In the genomic region with DNA sequence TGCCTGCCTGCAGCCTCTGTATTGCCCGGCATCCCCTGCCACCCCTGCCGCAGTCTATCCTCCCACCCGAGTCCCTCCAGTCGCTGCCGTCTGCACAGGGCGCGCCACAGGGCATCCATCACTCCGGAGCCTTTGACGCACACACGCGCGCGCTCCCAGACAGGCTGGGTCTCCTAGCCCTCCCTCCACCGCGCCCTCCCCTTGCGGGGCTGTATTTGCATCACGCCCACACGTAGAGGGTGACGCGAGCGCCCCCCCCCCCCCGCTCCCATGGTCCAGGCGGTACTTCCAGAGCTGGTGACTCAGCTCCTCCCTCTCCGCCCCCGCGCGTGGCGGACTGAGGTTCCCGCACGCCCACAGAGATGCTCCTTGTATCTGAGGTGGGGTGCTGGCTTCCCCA, we compare ENCODE assay signal across 8 mouse cellular contexts. TPM values are rescaled to one million over a fixed set of nuclear protein-coding genes. Genes with fewer than 3 reads are reported as not detected.
DNase-seq lines count a peak whose midpoint lies in the region; ATAC-seq and TF ChIP-seq lines count a peak whose summit lies in the region.

No protein-coding gene starts in this region.

- H3K4me1 ChIP-seq in forebrain, embryonic 11.5 days (replicated peaks; ENCODE audit: control insufficient read depth, insufficient read depth, low read length) = peaks cover 6% of the 10 kb centered on the region; the same call in 1 of the 2 replicates
- H3K4me1 ChIP-seq in stomach, embryonic 15.5 days = peaks cover 15% of the 10 kb centered on the region

- DNase-seq in kidney, postnatal 10 days = peak; percentile 9
- no peak for DNase-seq in kidney, adult 9 months
- peak; percentile 83 for DNase-seq in forebrain, embryonic 11.5 days (ENCODE audit: low spot score)
- peak; percentile 51 to 53 for DNase-seq in layer of hippocampus, adult 2 months (ENCODE audit: low spot score in 2 of 2)
- peak; percentile 75 for DNase-seq in mesoderm, embryonic 11.5 days (ENCODE audit: low read depth, low spot score)
- DNase-seq in natural killer cell, adult 2 months (ENCODE audit: low spot score in 2 of 2) = no peak

- H3K27me3 ChIP-seq in forebrain, embryonic 11.5 days (ENCODE audit: control insufficient read depth, insufficient read depth, low read length) = peaks cover 41% of the 10 kb centered on the region
- peaks cover 64% of the 10 kb centered on the region for H3K27me3 ChIP-seq in stomach, embryonic 15.5 days (replicated peaks)

- H3K36me3 ChIP-seq in forebrain, embryonic 11.5 days (ENCODE audit: control insufficient read depth, insufficient read depth, low read length) = no peaks in the 10 kb centered on the region
- H3K36me3 ChIP-seq in stomach, embryonic 15.5 days = no peaks in the 10 kb centered on the region

- H3K4me2 ChIP-seq in forebrain, embryonic 11.5 days (ENCODE audit: low read depth, low read length, severe bottlenecking) = peak overlapping the region; percentile 94
- H3K4me2 ChIP-seq in stomach, embryonic 15.5 days = peak overlapping the region; percentile 91

- ATAC-seq in cerebellum, adult (ENCODE audit: insufficient number of reproducible peaks, low FRiP score, low TSS enrichment) = peak; percentile 76
- ATAC-seq in forebrain, embryonic 11.5 days (replicated peaks; ENCODE audit: low FRiP score) = peak; percentile 69
- ATAC-seq in stomach, embryonic 15.5 days (ENCODE audit: insufficient read depth, low FRiP score, low read depth) = peak; percentile 61; the same call in 1 of the 2 replicates

- no peak for TF ChIP-seq CTCF in layer of hippocampus, adult 2 months (conservative IDR thresholded peaks at IDR 0.05)

- peak overlapping the region; percentile 46 for H3K4me3 ChIP-seq in forebrain, embryonic 11.5 days (ENCODE audit: low read depth, low read length)
- peak overlapping the region; percentile 55 for H3K4me3 ChIP-seq in layer of hippocampus, adult 2 months
- peak overlapping the region; percentile 40 for H3K4me3 ChIP-seq in stomach, embryonic 15.5 days (replicated peaks)

- WGBS in forebrain, embryonic 11.5 days = under 1% methylated on average over 26 of the region's 30 CpGs
- WGBS in stomach, embryonic 15.5 days = under 1% methylated on average over 28 of the region's 30 CpGs

- no peaks in the 10 kb centered on the region for H3K9me3 ChIP-seq in forebrain, embryonic 11.5 days (ENCODE audit: control insufficient read depth, low read length)
- no peaks in the 10 kb centered on the region for H3K9me3 ChIP-seq in stomach, embryonic 15.5 days

- H3K27ac ChIP-seq in forebrain, embryonic 11.5 days (ENCODE audit: low read depth, low read length) = no peak overlapping the region
- peak overlapping the region; percentile 62 for H3K27ac ChIP-seq in layer of hippocampus, adult 2 months
- no peak overlapping the region for H3K27ac ChIP-seq in stomach, embryonic 15.5 days

- 0 out of 2 replicates have a peak overlapping the region, but pooled peaks have one; percentile 14 for H3K9ac ChIP-seq in forebrain, embryonic 11.5 days (ENCODE audit: low read length)
- H3K9ac ChIP-seq in stomach, embryonic 15.5 days = no peak overlapping the region

RNA-seq across cellular contexts. Expression of gene Sv2c, which starts 1.3 kb away (rescaled TPM):
- 0.86 and 1.2 TPM in 2 replicates for polyA plus RNA-seq in forebrain, embryonic 11.5 days (2014; fragmentation: Nextera tagmentation; extraction: Ambion mirVana)
- 10 to 100 TPM; 15.6 to 16.5 TPM for total RNA-seq in layer of hippocampus, adult 2 months (2021)
- polyA plus RNA-seq in stomach, embryonic 15.5 days (2015; fragmentation: Nextera tagmentation; extraction: Ambion mirVana) = 2.6 TPM in 2 replicates

RNA-seq across cellular contexts. Expression of gene Gm17190, which starts 49.2 kb away (rescaled TPM):
- not detected in 2 replicates for polyA plus RNA-seq in forebrain, embryonic 11.5 days (2014; fragmentation: Nextera tagmentation; extraction: Ambion mirVana)
- total RNA-seq in layer of hippocampus, adult 2 months (2021) = not detected
- polyA plus RNA-seq in stomach, embryonic 15.5 days (2015; fragmentation: Nextera tagmentation; extraction: Ambion mirVana) = 0.15 and 0.21 TPM in 2 replicates

RNA-seq across cellular contexts. Expression of gene Gm20075, which starts 49.9 kb away (rescaled TPM):
- polyA plus RNA-seq in forebrain, embryonic 11.5 days (2014; fragmentation: Nextera tagmentation; extraction: Ambion mirVana) = 31.5 and 36.7 TPM in 2 replicates
- 10 to 100 TPM; 23.1 to 23.8 TPM for total RNA-seq in layer of hippocampus, adult 2 months (2021)
- polyA plus RNA-seq in stomach, embryonic 15.5 days (2015; fragmentation: Nextera tagmentation; extraction: Ambion mirVana) = 20.6 and 27.9 TPM in 2 replicates

Comparison
In these comparisons a context has a peak if more than half of its experiments do, and no peak if none do; other contexts are left out.
1. DNase-seq: peak in kidney, postnatal 10 days (single experiment), forebrain, embryonic 11.5 days (single experiment), layer of hippocampus, adult 2 months (2 of 2) and mesoderm, embryonic 11.5 days (single experiment); none in kidney, adult 9 months (single experiment) and natural killer cell, adult 2 months (0 of 2).
2. Peak in every context shown above with its lines, with median percentiles within 50 percentile points of each other: ATAC-seq and H3K4me3 ChIP-seq.